Mouse (Mus musculus): ENCODE measurements around the gene Tbx2. TPM values are rescaled to one million over a fixed set of nuclear protein-coding genes. Genes with fewer than 3 reads are reported as not detected.

The Tbx2 gene
- total and polyA plus RNA-seq, 3 experiments = 0.01 TPM; not detected in 2

DNA sequence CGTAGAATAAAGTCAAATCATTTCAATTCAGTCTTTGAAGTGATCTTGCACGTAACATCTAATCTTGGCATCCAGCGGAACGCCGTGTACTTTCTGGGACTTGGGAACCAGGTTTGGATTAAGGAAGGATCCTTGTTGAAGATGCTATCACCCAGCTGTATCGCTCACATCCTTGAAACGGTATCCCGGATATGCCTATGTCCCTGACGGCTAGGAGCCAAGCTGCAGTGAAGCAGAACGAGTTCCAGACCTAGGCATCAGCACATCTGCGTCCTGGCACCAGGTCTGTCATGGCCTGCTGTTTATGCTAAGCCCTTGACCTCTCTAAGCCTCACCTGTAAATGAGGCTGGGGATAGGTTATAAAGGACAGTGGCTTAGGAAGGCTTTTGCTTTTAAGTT lies 32.0 kb upstream of the Tbx2 start:
- no peaks in the 10 kb centered on the region for H3K9me3 ChIP-seq (replicated peaks; ENCODE audit: insufficient read depth, low read length)
- peaks cover 5 to 11% of the 10 kb centered on the region in 2 experiments for H3K4me1 ChIP-seq (ENCODE audit: control insufficient read depth in 1 of 2, insufficient read depth in 2 of 2, low read length in 2 of 2)
- no peak for TF ChIP-seq SMC3 (IDR thresholded peaks at IDR 0.05; ENCODE audit: low read depth, low read length)
- H3K9ac ChIP-seq (ENCODE audit: control insufficient read depth, low read depth, low read length, poor library complexity, severe bottlenecking) = no peak overlapping the region
- no peak overlapping the region for H3K4me3 ChIP-seq (ENCODE audit: control insufficient read depth in 1 of 2, insufficient read depth in 1 of 2, low read depth in 2 of 2, low read length in 2 of 2)
- DNase-seq (ENCODE audit: low read depth, low spot score) = no peak
- no peaks in the 10 kb centered on the region for H3K79me2 ChIP-seq (ENCODE audit: control insufficient read depth, insufficient read depth, low read length, poor library complexity)
- H3K36me3 ChIP-seq (ENCODE audit: control insufficient read depth in 1 of 2, insufficient read depth in 2 of 2, low read length in 2 of 2) = peaks cover 0 to 9% of the 10 kb centered on the region in 2 experiments; a peak in 2 of 4 replicates
- no peaks in the 10 kb centered on the region for H3K27me3 ChIP-seq (ENCODE audit: control insufficient read depth in 1 of 2, insufficient read depth in 2 of 2, low read length in 2 of 2)
- no peak overlapping the region for H3K27ac ChIP-seq (ENCODE audit: control insufficient read depth, low read depth, low read length)

DNA sequence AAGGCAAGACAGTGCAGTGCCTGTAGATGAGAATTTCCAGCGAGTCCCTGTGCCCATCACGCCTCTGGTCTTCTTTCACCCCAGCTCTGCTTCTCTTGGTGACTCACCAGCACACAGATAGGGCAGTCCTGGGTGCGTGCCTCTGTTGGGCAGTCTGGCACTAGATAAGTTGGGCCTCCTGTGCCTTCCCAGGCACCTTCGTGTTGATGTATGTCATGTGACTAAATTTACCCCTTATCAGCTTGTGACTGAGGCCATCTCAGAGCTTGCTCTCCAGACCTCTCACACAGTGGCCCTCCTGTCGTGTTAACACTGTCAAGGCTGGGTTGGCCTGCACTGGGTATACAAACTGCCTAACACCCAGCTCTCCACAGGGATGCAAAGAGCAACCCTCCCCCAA lies 28.3 kb upstream of the Tbx2 start:
- no peak overlapping the region for H3K27ac ChIP-seq (ENCODE audit: control insufficient read depth, low read depth, low read length)
- peaks cover 5 to 11% of the 10 kb centered on the region in 2 experiments for H3K4me1 ChIP-seq (ENCODE audit: control insufficient read depth in 1 of 2, insufficient read depth in 2 of 2, low read length in 2 of 2)
- no peaks in the 10 kb centered on the region for H3K9me3 ChIP-seq (replicated peaks; ENCODE audit: insufficient read depth, low read length)
- peaks cover 0 to 9% of the 10 kb centered on the region in 2 experiments; a peak in 2 of 4 replicates for H3K36me3 ChIP-seq (ENCODE audit: control insufficient read depth in 1 of 2, insufficient read depth in 2 of 2, low read length in 2 of 2)
- H3K27me3 ChIP-seq (ENCODE audit: control insufficient read depth in 1 of 2, insufficient read depth in 2 of 2, low read length in 2 of 2) = no peaks in the 10 kb centered on the region
- H3K9ac ChIP-seq (ENCODE audit: control insufficient read depth, low read depth, low read length, poor library complexity, severe bottlenecking) = no peak overlapping the region
- H3K79me2 ChIP-seq (ENCODE audit: control insufficient read depth, insufficient read depth, low read length, poor library complexity) = no peaks in the 10 kb centered on the region
- no peak overlapping the region for H3K4me3 ChIP-seq (ENCODE audit: control insufficient read depth in 1 of 2, insufficient read depth in 1 of 2, low read depth in 2 of 2, low read length in 2 of 2)
- DNase-seq (ENCODE audit: low read depth, low spot score) = peak; percentile 79
- no peak for TF ChIP-seq TBP (IDR thresholded peaks at IDR 0.05; ENCODE audit: low read depth, low read length)
- no peak for TF ChIP-seq ETS1 (IDR thresholded peaks at IDR 0.05; ENCODE audit: low read depth, low read length)
- TF ChIP-seq POLR2AphosphoS5 (IDR thresholded peaks at IDR 0.05; ENCODE audit: borderline replicate concordance, low read depth, low read length) = no peak
- peak; percentile 87 for TF ChIP-seq USF1 (IDR thresholded peaks at IDR 0.05; ENCODE audit: low read depth, low read length)
- peak; percentile 48 for TF ChIP-seq TAL1 (IDR thresholded peaks at IDR 0.05; ENCODE audit: low read length)
- TF ChIP-seq GATA1 (IDR thresholded peaks at IDR 0.05; ENCODE audit: low read depth, low read length) = peak; percentile 58
- TF ChIP-seq EP300 (IDR thresholded peaks at IDR 0.05; ENCODE audit: low read depth in 1 of 2, low read length in 2 of 2) = peak; percentile 49 to 50
- TF ChIP-seq USF2 (IDR thresholded peaks at IDR 0.05; ENCODE audit: borderline replicate concordance in 1 of 2, insufficient read depth in 1 of 2, low read depth in 1 of 2, low read length in 2 of 2) = peak; percentile 25 to 33; a peak in 1 of 4 replicates
- no peak for TF ChIP-seq UBTF (IDR thresholded peaks at IDR 0.05; ENCODE audit: borderline replicate concordance, insufficient read depth, low read depth, low read length)
- TF ChIP-seq ZC3H11A (IDR thresholded peaks at IDR 0.05; ENCODE audit: low read depth, low read length) = no peak
- TF ChIP-seq GABPA (IDR thresholded peaks at IDR 0.05; ENCODE audit: low read depth, low read length) = no peak
- no peak for TF ChIP-seq MAFK (IDR thresholded peaks at IDR 0.05; ENCODE audit: borderline replicate concordance, low read depth, low read length)
- TF ChIP-seq MXI1 (IDR thresholded peaks at IDR 0.05; ENCODE audit: low read depth, low read length) = no peak
- TF ChIP-seq HCFC1 (IDR thresholded peaks at IDR 0.05; ENCODE audit: low read depth, low read length) = no peak
- TF ChIP-seq CTCF (IDR thresholded peaks at IDR 0.05 in 2 of 3, conservative IDR thresholded peaks at IDR 0.05 in 1 of 3; ENCODE audit: control insufficient read depth in 1 of 3, insufficient read depth in 1 of 3, low read depth in 2 of 3, low read length in 3 of 3, poor library complexity in 1 of 3, severe bottlenecking in 1 of 3) = no peak
- TF ChIP-seq ELF1 (IDR thresholded peaks at IDR 0.05; ENCODE audit: low read depth, low read length) = no peak
- TF ChIP-seq ZMIZ1 (IDR thresholded peaks at IDR 0.05; ENCODE audit: low read depth, low read length) = no peak
- no peak for TF ChIP-seq JUND (IDR thresholded peaks at IDR 0.05; ENCODE audit: low read depth, low read length)
- TF ChIP-seq E2F4 (IDR thresholded peaks at IDR 0.05; ENCODE audit: borderline replicate concordance, low read depth, low read length) = no peak
- no peak for TF ChIP-seq ZKSCAN1 (IDR thresholded peaks at IDR 0.05; ENCODE audit: low read depth, low read length)
- no peak for TF ChIP-seq POLR2A (IDR thresholded peaks at IDR 0.05; ENCODE audit: control insufficient read depth in 1 of 2, insufficient read depth in 1 of 2, low read depth in 1 of 2, low read length in 2 of 2, poor library complexity in 1 of 2)
- 0 out of 2 replicates have a peak, but pooled peaks have one; percentile 23 for TF ChIP-seq TCF12 (IDR thresholded peaks at IDR 0.05; ENCODE audit: low read depth, low read length)
- TF ChIP-seq SMC3 (IDR thresholded peaks at IDR 0.05; ENCODE audit: low read depth, low read length) = no peak
- TF ChIP-seq MYB (IDR thresholded peaks at IDR 0.05; ENCODE audit: low read depth, low read length) = no peak
- TF ChIP-seq CHD2 (IDR thresholded peaks at IDR 0.05; ENCODE audit: low read length) = no peak
- no peak for TF ChIP-seq MYC (IDR thresholded peaks at IDR 0.05; ENCODE audit: low read depth, low read length)
- no peak for TF ChIP-seq KAT2A (conservative IDR thresholded peaks at IDR 0.05; ENCODE audit: low read depth, low read length)
- no peak for TF ChIP-seq RAD21 (IDR thresholded peaks at IDR 0.05; ENCODE audit: low read depth, low read length)
- TF ChIP-seq RCOR1 (IDR thresholded peaks at IDR 0.05; ENCODE audit: low read depth, low read length) = no peak
- no peak for TF ChIP-seq NELFE (IDR thresholded peaks at IDR 0.05; ENCODE audit: low read depth, low read length)
- TF ChIP-seq BHLHE40 (IDR thresholded peaks at IDR 0.05; ENCODE audit: borderline replicate concordance, low read depth, low read length) = peak; percentile 59; the same call in 1 of the 2 replicates
- no peak for TF ChIP-seq CHD1 (IDR thresholded peaks at IDR 0.05; ENCODE audit: low read depth, low read length)

Data from MEL (cell line).